Mouse (Mus musculus) erythroblast, embryonic 14.5 days (primary cell): Measurements from ENCODE around the gene Uckl1.

Experiments
- GATA1 ChIP-seq: IDR thresholded peaks from 2 replicates; pipeline ENCODE4 v1.6.1; 2012; ENCODE audit warnings: low read length, inconsistent platforms, mixed read lengths
- TAL1 ChIP-seq: IDR thresholded peaks from 3 replicates; pipeline ENCODE4 v1.6.1; 2012; ENCODE audit warnings: low read length, inconsistent platforms, mixed read lengths

DNA sequence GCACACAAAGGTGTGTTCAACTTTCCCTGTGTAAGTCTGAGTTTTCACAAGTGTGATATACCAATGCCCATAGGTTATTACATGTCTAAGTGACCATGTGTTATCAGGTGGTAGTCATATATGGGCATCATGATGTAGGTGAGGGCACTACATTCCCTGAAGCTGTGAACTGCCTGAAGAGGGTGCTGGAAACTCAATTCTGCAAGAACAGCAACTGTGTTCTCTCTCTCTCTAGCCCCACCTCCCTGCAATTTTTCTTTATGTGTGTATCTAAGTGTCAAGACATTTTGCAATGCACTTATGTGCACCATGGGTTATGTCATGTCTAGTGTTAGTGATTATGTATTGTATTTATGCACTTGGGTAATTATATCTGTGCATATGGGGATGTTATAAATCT, 9.2 kb upstream of the Uckl1 start:
- TF ChIP-seq GATA1 (no peak), TAL1 (no peak)
